Mouse (Mus musculus) liver, embryonic 15.5 days (tissue): ENCODE data around the gene Aig1. TPM values are rescaled to one million over a fixed set of nuclear protein-coding genes. Genes with fewer than 3 reads are reported as not detected.

ENCODE experiments used
- ATAC-seq: fragments of 200-750 bp; cut with Nextera tagmentation; 2 replicates; pipeline ENCODE4 v1.8.0; 2017; ENCODE audit warnings: moderate number of reproducible peaks, mild to moderate bottlenecking, moderate library complexity; ENCODE audit not compliant: insufficient read depth
- H3K27ac ChIP-seq: fragments of 300-500 bp; sonication (generic); replicated peaks from 2 replicates; pipeline ENCODE4 v1.5.1; 2015; ENCODE audit warnings: mild to moderate bottlenecking, inconsistent platforms
- H3K27me3 ChIP-seq: fragments of 300-500 bp; sonication (generic); 2 replicates; pipeline ENCODE4 v1.6.1; 2015; ENCODE audit warnings: mild to moderate bottlenecking, inconsistent platforms
- H3K36me3 ChIP-seq: fragments of 300-500 bp; sonication (generic); replicated peaks from 2 replicates; pipeline ENCODE4 v1.6.1; 2015; ENCODE audit warnings: moderate library complexity, mild to moderate bottlenecking, inconsistent platforms
- H3K4me1 ChIP-seq: fragments of 300-500 bp; sonication (generic); replicated peaks from 2 replicates; pipeline ENCODE4 v1.6.1; 2015; ENCODE audit warnings: inconsistent platforms
- H3K4me2 ChIP-seq: fragments of 300-500 bp; sonication (generic); 2 replicates; pipeline ENCODE4 v1.6.1; 2015; ENCODE audit warnings: moderate library complexity, mild to moderate bottlenecking, inconsistent platforms
- H3K4me3 ChIP-seq: fragments of 300-500 bp; sonication (generic); replicated peaks from 2 replicates; pipeline ENCODE4 v1.5.1; 2015; ENCODE audit warnings: mild to moderate bottlenecking, inconsistent platforms
- H3K9ac ChIP-seq: fragments of 300-500 bp; sonication (generic); 2 replicates; pipeline ENCODE4 v1.6.1; 2015; ENCODE audit warnings: moderate library complexity, mild to moderate bottlenecking, inconsistent platforms
- H3K9me3 ChIP-seq: fragments of 300-500 bp; sonication (generic); replicated peaks from 2 replicates; pipeline ENCODE4 v1.6.1; 2016; ENCODE audit warnings: inconsistent platforms
- WGBS: fragments of 180-500 bp; shearing (Covaris S2); methylation state at CpG from one replicate; pipeline ENCODE4 v1.1.7; 2015; ENCODE audit warnings: mixed read lengths; ENCODE audit not compliant: insufficient replicate concordance; 5-methylcytosine and 5-hydroxymethylcytosine counted together
- polyA plus RNA-seq: library from polyadenylated mRNA; unstranded; fragments of >200 nt; fragmentation: Nextera tagmentation; extraction: Ambion mirVana; gene quantifications from 2 replicates; pipeline ENCODE4 v1.2.1, GENCODE M21; 2015

The Aig1 gene
- polyA plus RNA-seq, 1 experiment from 2014 or later = 14.5 TPM

DNA sequence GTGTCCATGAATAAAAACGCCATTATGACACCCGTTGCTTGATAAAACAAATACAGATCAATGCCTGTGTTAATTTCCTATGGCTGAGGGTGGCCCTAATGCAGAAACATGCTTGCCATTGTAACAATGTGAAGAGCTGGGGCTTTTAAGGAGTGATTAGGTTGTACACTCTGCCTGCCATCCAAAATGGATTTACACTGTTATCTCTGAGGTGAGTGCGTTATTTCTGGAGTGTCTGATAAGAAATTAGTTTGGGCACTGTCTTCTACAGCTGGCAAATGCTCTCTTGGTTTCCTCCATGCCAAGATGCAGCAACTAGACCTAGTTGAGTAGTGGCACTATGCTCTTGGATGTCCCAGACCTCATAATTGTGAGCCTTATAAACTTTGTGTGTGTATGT lies 143.5 kb downstream of the Aig1 start:
- no peak overlapping the region for H3K27ac ChIP-seq
- 53% methylated on average over 3 of the region's 3 CpGs for WGBS
- no peaks in the 10 kb centered on the region for H3K4me1 ChIP-seq
- H3K27me3 ChIP-seq = no peaks in the 10 kb centered on the region
- H3K4me2 ChIP-seq = no peak overlapping the region
- no peaks in the 10 kb centered on the region for H3K36me3 ChIP-seq
- ATAC-seq = no peak
- H3K4me3 ChIP-seq = no peak overlapping the region
- H3K9ac ChIP-seq = no peak overlapping the region
- H3K9me3 ChIP-seq = no peaks in the 10 kb centered on the region

GRCm38 (mm10) chr10:13716132-13716531 lies 152.6 kb downstream of the Aig1 start:
- Histone ChIP-seq H3K36me3 (no peaks in the 10 kb centered on the region), H3K27ac (no peak overlapping the region)
- no peak for ATAC-seq

DNA sequence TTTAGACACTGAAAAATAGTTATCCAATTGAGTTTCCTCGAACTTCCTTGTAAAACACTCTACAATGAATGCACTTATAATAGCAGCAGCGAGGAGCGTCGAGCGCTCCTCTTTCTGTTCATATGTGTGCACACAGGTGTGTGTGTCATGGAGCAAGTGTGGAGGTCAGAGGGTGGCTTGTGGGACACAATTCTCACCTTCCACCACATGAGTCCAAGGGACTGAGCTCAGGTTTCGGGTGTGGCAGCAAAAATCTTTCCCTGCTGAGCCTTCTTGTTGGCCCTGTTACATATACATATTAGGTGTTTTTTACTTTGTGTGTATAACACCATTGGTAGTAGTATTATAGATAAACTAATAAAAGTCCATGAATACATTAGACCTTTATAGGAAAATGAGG lies 153.2 kb downstream of the Aig1 start:
- 73% methylated on average over 6 of the region's 6 CpGs for WGBS

More at GRCm38 (mm10) chr10:13716132-13716531, 152.6 kb downstream of the Aig1 start:
- H3K4me2 ChIP-seq = no peak overlapping the region
- no peak overlapping the region for H3K9ac ChIP-seq
- no peaks in the 10 kb centered on the region for H3K4me1 ChIP-seq
- H3K9me3 ChIP-seq = no peaks in the 10 kb centered on the region
- H3K27me3 ChIP-seq = no peaks in the 10 kb centered on the region
- no peak overlapping the region for H3K4me3 ChIP-seq
- WGBS = 52% methylated on average over 2 of the region's 2 CpGs

DNA sequence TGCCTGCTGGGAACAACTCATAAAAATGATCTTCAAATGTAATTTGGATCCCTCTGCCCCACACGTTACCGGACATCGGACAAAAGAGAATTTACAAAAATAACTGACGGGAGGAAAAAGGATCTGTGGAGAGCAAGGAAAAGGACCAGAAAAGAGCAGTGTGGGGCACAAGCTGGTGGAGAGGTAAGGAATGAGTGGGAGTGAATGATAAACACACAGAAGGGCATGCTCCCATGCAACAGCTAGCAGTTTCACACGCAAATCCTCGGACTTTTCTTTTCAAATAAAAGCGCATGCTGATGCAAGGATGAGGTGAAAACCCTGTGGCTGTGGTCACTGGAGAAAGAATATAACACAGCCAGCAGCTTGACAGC lies 153.9 kb downstream of the Aig1 start:
- Histone ChIP-seq H3K36me3 (no peaks in the 10 kb centered on the region), H3K4me1 (no peaks in the 10 kb centered on the region), H3K4me3 (no peak overlapping the region), H3K4me2 (no peak overlapping the region), H3K27ac (no peak overlapping the region), H3K9me3 (no peaks in the 10 kb centered on the region), H3K9ac (no peak overlapping the region), H3K27me3 (no peaks in the 10 kb centered on the region)
- 72% methylated on average over 7 of the region's 7 CpGs for WGBS
- no peak for ATAC-seq

More for the DNA sequence above, 153.2 kb downstream of the Aig1 start:
- no peak overlapping the region for H3K4me3 ChIP-seq
- no peaks in the 10 kb centered on the region for H3K4me1 ChIP-seq
- no peaks in the 10 kb centered on the region for H3K36me3 ChIP-seq
- ATAC-seq = no peak
- no peak overlapping the region for H3K27ac ChIP-seq
- no peaks in the 10 kb centered on the region for H3K27me3 ChIP-seq
- H3K9me3 ChIP-seq = no peaks in the 10 kb centered on the region
- H3K4me2 ChIP-seq = no peak overlapping the region
- H3K9ac ChIP-seq = no peak overlapping the region

DNA sequence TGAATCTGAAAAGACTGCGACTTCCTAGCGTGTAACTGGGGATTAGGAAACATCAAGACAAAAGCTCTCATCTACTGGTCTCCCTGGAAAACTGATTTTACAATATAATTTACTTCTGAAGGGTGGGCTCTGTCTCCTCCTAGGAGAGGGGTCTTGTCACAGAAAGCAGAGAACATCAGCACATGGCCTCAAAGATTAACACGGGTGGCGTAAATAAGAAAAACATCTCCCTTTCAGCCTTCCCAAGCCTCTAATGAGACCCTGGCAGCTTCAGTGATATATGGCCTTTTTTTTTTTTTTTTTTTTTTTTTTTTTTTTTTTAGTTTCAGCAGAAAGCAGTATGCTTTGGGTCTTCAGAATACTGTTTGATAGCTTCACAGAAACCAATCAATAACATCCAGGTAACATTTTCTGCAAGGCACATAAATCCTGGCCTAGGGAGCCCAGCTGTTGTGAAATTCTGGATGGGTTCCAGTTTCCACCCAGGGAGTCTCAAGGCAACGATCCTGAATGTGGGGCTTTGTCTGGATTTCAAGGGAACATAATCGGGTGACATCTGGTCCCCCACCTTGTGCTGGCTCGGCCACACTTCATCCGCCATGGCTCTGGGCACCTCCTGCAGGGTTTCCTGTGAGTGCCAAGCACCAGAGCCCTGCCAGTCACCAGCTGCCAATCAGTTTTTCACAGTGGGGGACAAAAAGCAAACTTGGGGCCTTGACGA lies 154.4 kb downstream of the Aig1 start:
- no peak overlapping the region for H3K9ac ChIP-seq
- no peak overlapping the region for H3K27ac ChIP-seq
- no peaks in the 10 kb centered on the region for H3K36me3 ChIP-seq
- no peak overlapping the region for H3K4me3 ChIP-seq
- H3K4me2 ChIP-seq = no peak overlapping the region
- H3K9me3 ChIP-seq = no peaks in the 10 kb centered on the region
- 67% methylated on average over 9 of the region's 9 CpGs for WGBS
- no peak for ATAC-seq
- no peaks in the 10 kb centered on the region for H3K27me3 ChIP-seq
- no peaks in the 10 kb centered on the region for H3K4me1 ChIP-seq

DNA sequence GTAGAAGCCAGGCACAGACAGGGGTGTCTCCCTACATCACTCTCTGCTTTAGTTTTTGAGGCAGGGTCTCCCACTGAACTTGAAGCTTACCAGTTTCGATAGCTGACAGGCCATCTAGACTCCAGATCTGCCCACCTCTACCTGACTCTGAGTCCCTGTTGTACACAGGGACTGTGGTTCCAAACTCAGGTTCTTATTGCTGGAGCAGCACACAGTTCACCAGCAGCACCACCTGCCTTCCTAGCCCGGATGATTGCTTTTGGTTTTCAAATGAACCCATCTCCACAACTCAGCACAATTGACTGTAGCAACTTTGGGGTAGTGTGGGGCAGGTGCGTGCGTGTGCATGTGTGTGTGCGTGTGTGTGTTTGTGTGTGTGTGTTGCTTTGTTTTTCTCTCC lies 155.1 kb downstream of the Aig1 start:
- no peak for ATAC-seq
- Histone ChIP-seq H3K27ac (no peak overlapping the region), H3K9ac (no peak overlapping the region), H3K4me2 (no peak overlapping the region), H3K4me3 (no peak overlapping the region), H3K9me3 (no peaks in the 10 kb centered on the region), H3K4me1 (no peaks in the 10 kb centered on the region), H3K27me3 (no peaks in the 10 kb centered on the region), H3K36me3 (no peaks in the 10 kb centered on the region)
- WGBS = 75% methylated on average over 5 of the region's 5 CpGs

DNA sequence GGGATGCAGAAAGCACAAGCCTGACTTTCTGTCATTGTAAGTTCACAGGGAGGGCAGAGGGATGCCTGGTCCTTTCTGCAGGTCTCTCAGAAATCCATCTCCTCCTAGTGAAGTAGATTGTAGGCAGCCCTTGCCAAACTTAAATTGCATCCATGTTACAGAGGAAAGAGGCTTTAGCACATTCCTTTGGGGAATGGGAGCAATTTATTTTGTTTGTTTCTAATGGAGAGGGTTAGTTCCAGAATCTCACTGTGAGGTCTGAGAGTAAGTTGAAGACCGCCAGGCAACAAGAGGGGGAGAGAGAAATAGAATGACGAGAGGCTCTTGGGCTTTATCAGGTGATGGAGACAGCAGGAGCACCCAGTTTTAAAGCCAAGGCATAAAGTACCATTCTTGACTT lies 155.7 kb downstream of the Aig1 start:
- H3K4me2 ChIP-seq = no peak overlapping the region
- WGBS = 69% methylated on average over 2 of the region's 2 CpGs
- ATAC-seq = no peak

GRCm38 (mm10) chr10:13711281-13711829 lies 157.4 kb downstream of the Aig1 start:
- Histone ChIP-seq H3K27me3 (no peaks in the 10 kb centered on the region), H3K4me3 (no peak overlapping the region), H3K27ac (no peak overlapping the region), H3K9ac (no peak overlapping the region), H3K4me1 (no peaks in the 10 kb centered on the region), H3K9me3 (no peaks in the 10 kb centered on the region), H3K36me3 (no peaks in the 10 kb centered on the region), H3K4me2 (no peak overlapping the region)
- WGBS = 67% methylated on average over 8 of the region's 8 CpGs
- ATAC-seq = no peak

More for the DNA sequence above, 155.7 kb downstream of the Aig1 start:
- no peaks in the 10 kb centered on the region for H3K4me1 ChIP-seq
- no peaks in the 10 kb centered on the region for H3K9me3 ChIP-seq
- H3K27me3 ChIP-seq = no peaks in the 10 kb centered on the region
- H3K4me3 ChIP-seq = no peak overlapping the region
- no peaks in the 10 kb centered on the region for H3K36me3 ChIP-seq
- no peak overlapping the region for H3K9ac ChIP-seq
- H3K27ac ChIP-seq = no peak overlapping the region

GRCm38 (mm10) chr10:13705771-13706170 lies 163.0 kb downstream of the Aig1 start:
- H3K27ac ChIP-seq = no peak overlapping the region
- H3K27me3 ChIP-seq = no peaks in the 10 kb centered on the region
- H3K4me3 ChIP-seq = no peak overlapping the region
- H3K4me1 ChIP-seq = no peaks in the 10 kb centered on the region
- H3K9ac ChIP-seq = no peak overlapping the region
- H3K36me3 ChIP-seq = no peaks in the 10 kb centered on the region
- no peak overlapping the region for H3K4me2 ChIP-seq
- 66% methylated on average over 4 of the region's 4 CpGs for WGBS
- H3K9me3 ChIP-seq = no peaks in the 10 kb centered on the region
- ATAC-seq = no peak

DNA sequence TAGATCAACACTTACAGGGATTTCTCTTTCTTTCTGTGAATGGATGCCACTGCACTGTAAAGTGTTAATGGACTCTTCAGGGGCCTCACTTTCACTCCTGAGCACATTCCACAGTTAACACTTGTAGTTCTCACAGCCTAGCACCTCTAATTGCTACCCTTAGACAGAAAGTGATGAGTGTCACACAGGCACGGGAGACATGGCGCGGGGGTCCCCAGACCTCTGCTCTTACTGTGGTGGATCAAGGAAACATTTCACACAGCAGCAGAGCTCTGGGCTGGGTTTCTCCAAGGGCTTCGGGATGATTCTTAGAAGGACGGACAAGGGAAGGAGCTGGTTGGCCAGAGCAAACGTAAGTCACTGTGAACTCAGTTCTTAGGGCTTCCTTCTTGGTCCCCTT lies 166.1 kb downstream of the Aig1 start:
- 73% methylated on average over 6 of the region's 6 CpGs for WGBS
- H3K27ac ChIP-seq = no peak overlapping the region

DNA sequence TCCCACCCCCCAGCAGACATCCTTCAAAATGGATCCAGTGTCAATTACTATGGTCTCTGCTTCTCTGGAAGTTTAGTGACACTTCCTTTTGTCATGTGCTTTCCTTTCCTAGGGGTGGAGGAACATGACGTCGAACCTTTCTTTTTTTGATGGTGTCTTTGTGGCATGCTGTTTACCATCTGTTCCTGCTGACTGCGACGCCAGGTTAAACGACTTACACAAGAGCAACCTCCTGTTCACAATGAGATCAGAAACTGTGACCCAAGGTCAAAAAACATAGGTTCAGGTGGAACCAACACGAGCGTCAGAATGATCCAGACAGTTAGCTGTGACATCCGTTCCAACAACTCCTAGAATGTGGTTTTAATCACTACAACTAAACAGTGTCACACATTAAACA lies 166.7 kb downstream of the Aig1 start:
- Histone ChIP-seq H3K4me3 (no peak overlapping the region), H3K9me3 (no peaks in the 10 kb centered on the region), H3K4me2 (no peak overlapping the region), H3K27me3 (no peaks in the 10 kb centered on the region), H3K4me1 (no peaks in the 10 kb centered on the region), H3K9ac (no peak overlapping the region), H3K36me3 (no peaks in the 10 kb centered on the region), H3K27ac (no peak overlapping the region)
- no peak for ATAC-seq
- WGBS = 56% methylated on average over 8 of the region's 8 CpGs

More for the DNA sequence above, 166.1 kb downstream of the Aig1 start:
- Histone ChIP-seq H3K4me1 (no peaks in the 10 kb centered on the region), H3K9ac (no peak overlapping the region), H3K4me3 (no peak overlapping the region), H3K9me3 (no peaks in the 10 kb centered on the region), H3K4me2 (no peak overlapping the region), H3K27me3 (no peaks in the 10 kb centered on the region), H3K36me3 (no peaks in the 10 kb centered on the region)
- ATAC-seq = no peak

GRCm38 (mm10) chr10:13696326-13696725 lies 172.5 kb downstream of the Aig1 start:
- Histone ChIP-seq H3K27me3 (no peaks in the 10 kb centered on the region), H3K9me3 (no peaks in the 10 kb centered on the region)

More at GRCm38 (mm10) chr10:13696326-13696725, 172.5 kb downstream of the Aig1 start:
- H3K4me1 ChIP-seq = no peaks in the 10 kb centered on the region
- no peak overlapping the region for H3K9ac ChIP-seq
- H3K36me3 ChIP-seq = no peaks in the 10 kb centered on the region
- no peak overlapping the region for H3K27ac ChIP-seq
- H3K4me3 ChIP-seq = no peak overlapping the region
- no peak overlapping the region for H3K4me2 ChIP-seq
- no peak for ATAC-seq
